Mouse (Mus musculus): Measurements from ENCODE around the gene Cpeb1.
A peak's percentile ranks its signal among the peaks of the same experiment; 100 is the strongest.

- TF ChIP-seq CTCF (IDR thresholded peaks at IDR 0.05), result peak; percentile 44
- TF ChIP-seq POLR2A (IDR thresholded peaks at IDR 0.05; ENCODE audit: insufficient read depth, low read depth, low read length), result no peak
- no peak for TF ChIP-seq EP300 (IDR thresholded peaks at IDR 0.05; ENCODE audit: insufficient read depth, low read depth, low read length)
Observed at GRCm38 (mm10) chr7:81453443-81454274, 1.6 kb downstream of the Cpeb1 start.

All from heart, adult 2 months (tissue).